Mouse (Mus musculus) spleen, adult 2 months (tissue): ENCODE results near the gene Gcnt4. TPM values are rescaled to one million over a fixed set of nuclear protein-coding genes. Genes with fewer than 3 reads are reported as not detected.

Experiments
- DNase-seq, 2 experiments: peaks; one replicate each; pipeline versions ENCODE4 v3.0.0 to v3.0.0-alpha.2; 2012 to 2021; ENCODE audit warnings: low spot score in 2 of 2, low read depth in 1 of 2
- H3K27ac ChIP-seq: fragments of 200-500 bp; 2 replicates; pipeline ENCODE4 v1.5.1; 2012; ENCODE audit warnings: low read length, inconsistent platforms; ENCODE audit not compliant: insufficient read depth
- H3K27me3 ChIP-seq: fragments of 200-500 bp; 2 replicates; pipeline ENCODE4 v1.6.1; 2012; ENCODE audit warnings: mild to moderate bottlenecking, moderate library complexity, low read length, inconsistent platforms; ENCODE audit not compliant: control insufficient read depth, insufficient read depth
- H3K36me3 ChIP-seq: fragments of 200-500 bp; 2 replicates; pipeline ENCODE4 v1.6.1; 2012; ENCODE audit warnings: mild to moderate bottlenecking, low read length, inconsistent platforms; ENCODE audit not compliant: control insufficient read depth, insufficient read depth
- H3K4me1 ChIP-seq: fragments of 200-500 bp; 2 replicates; pipeline ENCODE4 v1.6.1; 2011; ENCODE audit warnings: inconsistent platforms; ENCODE audit not compliant: control insufficient read depth, insufficient read depth, insufficient read length
- H3K4me3 ChIP-seq: fragments of 200-500 bp; 2 replicates; pipeline ENCODE4 v1.5.1; 2011; ENCODE audit warnings: mild to moderate bottlenecking, inconsistent platforms; ENCODE audit not compliant: insufficient read depth, insufficient read length; ENCODE audit errors: extremely low read depth
- CTCF ChIP-seq: fragments of 200-500 bp; IDR thresholded peaks from 2 replicates; pipeline ENCODE4 v1.5.1; 2011; ENCODE audit warnings: mild to moderate bottlenecking, inconsistent platforms; ENCODE audit not compliant: insufficient read depth, insufficient read length, insufficient replicate concordance; ENCODE audit errors: extremely low read depth
- POLR2A ChIP-seq: fragments of 200-500 bp; IDR thresholded peaks from 2 replicates; pipeline ENCODE4 v1.6.1; 2011; ENCODE audit warnings: low read depth, low read length, inconsistent platforms
- WGBS: fragments of 180-500 bp; shearing (Covaris S2); methylation state at CpG from one replicate; pipeline ENCODE4 v1.1.7; 2018; 5-methylcytosine and 5-hydroxymethylcytosine counted together
- polyA plus RNA-seq: library from polyadenylated mRNA; depleted of rRNA; stranded (reverse); fragments of >200 nt; gene quantifications from 2 replicates; pipeline ENCODE4 v1.2.3, GENCODE M21; 2012

Gene Gcnt4
- polyA plus RNA-seq, 1 experiment, result 0.07 TPM

GRCm38 (mm10) chr13:96964981-96965380 is 40.5 kb downstream of the Gcnt4 start:
- TF ChIP-seq POLR2A (no peak), CTCF (no peak)
- no peaks in the 10 kb centered on the region for H3K4me1 ChIP-seq
- H3K27ac ChIP-seq, result no peak overlapping the region
- peak in 1 of 2 experiments; percentile 11 for DNase-seq
- 83% methylated on average over 7 of the region's 7 CpGs for WGBS
- no peaks in the 10 kb centered on the region for H3K36me3 ChIP-seq
- no peak overlapping the region for H3K4me3 ChIP-seq
- H3K27me3 ChIP-seq, result no peaks in the 10 kb centered on the region

GRCm38 (mm10) chr13:96966210-96967089 is 42.0 kb downstream of the Gcnt4 start:
- DNase-seq, result no peak
- Histone ChIP-seq H3K27ac (no peak overlapping the region), H3K36me3 (no peaks in the 10 kb centered on the region), H3K4me1 (no peaks in the 10 kb centered on the region), H3K4me3 (no peak overlapping the region), H3K27me3 (no peaks in the 10 kb centered on the region)
- 47% methylated on average over 15 of the region's 15 CpGs for WGBS
- no peak for TF ChIP-seq POLR2A
- no peak for TF ChIP-seq CTCF

- Histone ChIP-seq H3K27me3 (no peaks in the 10 kb centered on the region), H3K36me3 (no peaks in the 10 kb centered on the region), H3K27ac (no peak overlapping the region), H3K4me3 (no peak overlapping the region), H3K4me1 (no peaks in the 10 kb centered on the region)
- no peak for DNase-seq
- no peak for TF ChIP-seq CTCF
- no peak for TF ChIP-seq POLR2A
- whole genome bisulfite sequencing, result 91% methylated on average over 5 of the region's 5 CpGs
These were observed 42.6 kb downstream of the Gcnt4 start for GRCm38 (mm10) chr13:96967091-96967490.

DNA sequence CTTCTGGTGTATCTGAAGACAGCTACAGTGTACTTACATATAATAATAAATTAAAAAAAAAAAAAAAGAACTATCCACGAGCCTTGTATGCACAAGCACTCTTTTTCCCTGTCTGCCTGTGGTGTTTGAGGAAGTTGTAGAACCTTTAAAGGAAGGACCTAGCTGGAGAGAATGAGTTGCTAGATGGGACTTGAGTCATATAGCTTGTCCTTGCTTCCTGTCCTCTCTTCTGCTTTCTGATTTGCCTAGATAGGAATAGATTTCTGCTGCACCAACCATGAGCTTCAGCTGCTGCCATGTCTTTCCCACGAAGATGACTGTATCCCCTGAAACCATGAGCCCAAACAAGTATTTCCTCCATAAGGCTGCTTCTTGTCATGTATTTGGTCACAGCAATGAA is 43.3 kb downstream of the Gcnt4 start:
- no peaks in the 10 kb centered on the region for H3K4me1 ChIP-seq
- H3K36me3 ChIP-seq, result no peaks in the 10 kb centered on the region
- no peak overlapping the region for H3K27ac ChIP-seq
- H3K27me3 ChIP-seq, result no peaks in the 10 kb centered on the region
- WGBS, result 61% methylated on average over 2 of the region's 2 CpGs
- no peak for TF ChIP-seq POLR2A
- no peak for TF ChIP-seq CTCF
- no peak overlapping the region for H3K4me3 ChIP-seq
- no peak for DNase-seq

DNA sequence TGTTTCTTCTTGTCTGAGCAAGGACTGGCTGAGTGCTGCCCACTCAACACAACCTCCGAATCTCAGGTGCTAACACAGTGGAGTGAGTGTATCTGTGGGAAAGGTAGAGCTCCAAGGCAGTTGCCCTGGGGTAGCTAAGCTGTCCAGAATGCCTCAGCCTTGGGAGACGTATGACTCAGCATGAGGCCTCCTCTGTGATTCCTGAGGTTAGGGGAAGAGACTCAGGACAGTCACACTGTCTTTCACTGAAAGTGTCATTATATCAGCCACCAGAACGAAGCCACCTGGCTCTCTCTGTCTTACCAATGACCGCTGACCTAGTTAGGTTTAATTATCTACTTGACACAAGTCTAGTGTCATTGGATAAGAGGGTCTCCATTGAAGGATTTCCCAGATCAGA is 46.6 kb downstream of the Gcnt4 start:
- no peak for TF ChIP-seq CTCF
- H3K27me3 ChIP-seq, result no peaks in the 10 kb centered on the region
- no peak overlapping the region for H3K27ac ChIP-seq
- no peak for DNase-seq
- H3K36me3 ChIP-seq, result no peaks in the 10 kb centered on the region
- 81% methylated on average over 4 of the region's 4 CpGs for WGBS
- H3K4me3 ChIP-seq, result no peak overlapping the region
- no peaks in the 10 kb centered on the region for H3K4me1 ChIP-seq

GRCm38 (mm10) chr13:96971861-96972282 is 47.4 kb downstream of the Gcnt4 start:
- Histone ChIP-seq H3K27me3 (no peaks in the 10 kb centered on the region), H3K27ac (no peak overlapping the region), H3K4me3 (no peak overlapping the region), H3K36me3 (no peaks in the 10 kb centered on the region), H3K4me1 (no peaks in the 10 kb centered on the region)
- no peak for DNase-seq
- TF ChIP-seq CTCF (no peak), POLR2A (no peak)
- WGBS, result 74% methylated on average over 9 of the region's 9 CpGs

DNA sequence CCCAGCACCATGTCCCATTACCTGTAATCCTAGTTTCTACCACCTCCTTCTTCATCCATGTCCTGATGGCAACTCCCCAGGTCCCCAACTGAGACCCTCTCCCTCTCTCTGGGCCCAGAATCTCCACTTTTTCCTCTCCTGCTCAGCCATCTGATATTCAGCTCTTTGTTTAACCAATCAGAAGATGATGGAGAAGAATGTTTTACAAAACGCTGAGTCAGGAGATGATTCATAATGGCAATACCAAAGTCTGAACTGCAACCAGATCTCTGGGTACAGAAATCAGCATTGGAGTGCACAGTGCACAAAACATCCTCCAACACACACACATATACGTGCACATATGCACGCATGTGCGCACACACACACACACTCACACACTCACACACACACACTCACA is 48.8 kb downstream of the Gcnt4 start:
- Histone ChIP-seq H3K4me1 (no peaks in the 10 kb centered on the region), H3K4me3 (no peak overlapping the region), H3K27me3 (no peaks in the 10 kb centered on the region), H3K36me3 (no peaks in the 10 kb centered on the region), H3K27ac (no peak overlapping the region)
- TF ChIP-seq POLR2A (no peak), CTCF (no peak)
- no peak for DNase-seq
- 85% methylated on average over 4 of the region's 4 CpGs for WGBS
